Mouse (Mus musculus) adrenal gland (tissue): ENCODE data around the gene Mast4.

Experiments used
- intact Hi-C: fragments of 180-260 bp; cut with DNase I; formaldehyde crosslinking; loops from one replicate; pipeline ENCODE4 v1.15.1; 2025

The Mast4 gene

GRCm38 (mm10) chr13:103201016-103201760, 133.1 kb downstream of the Mast4 start:
- intact Hi-C loops = no loop called here

DNA sequence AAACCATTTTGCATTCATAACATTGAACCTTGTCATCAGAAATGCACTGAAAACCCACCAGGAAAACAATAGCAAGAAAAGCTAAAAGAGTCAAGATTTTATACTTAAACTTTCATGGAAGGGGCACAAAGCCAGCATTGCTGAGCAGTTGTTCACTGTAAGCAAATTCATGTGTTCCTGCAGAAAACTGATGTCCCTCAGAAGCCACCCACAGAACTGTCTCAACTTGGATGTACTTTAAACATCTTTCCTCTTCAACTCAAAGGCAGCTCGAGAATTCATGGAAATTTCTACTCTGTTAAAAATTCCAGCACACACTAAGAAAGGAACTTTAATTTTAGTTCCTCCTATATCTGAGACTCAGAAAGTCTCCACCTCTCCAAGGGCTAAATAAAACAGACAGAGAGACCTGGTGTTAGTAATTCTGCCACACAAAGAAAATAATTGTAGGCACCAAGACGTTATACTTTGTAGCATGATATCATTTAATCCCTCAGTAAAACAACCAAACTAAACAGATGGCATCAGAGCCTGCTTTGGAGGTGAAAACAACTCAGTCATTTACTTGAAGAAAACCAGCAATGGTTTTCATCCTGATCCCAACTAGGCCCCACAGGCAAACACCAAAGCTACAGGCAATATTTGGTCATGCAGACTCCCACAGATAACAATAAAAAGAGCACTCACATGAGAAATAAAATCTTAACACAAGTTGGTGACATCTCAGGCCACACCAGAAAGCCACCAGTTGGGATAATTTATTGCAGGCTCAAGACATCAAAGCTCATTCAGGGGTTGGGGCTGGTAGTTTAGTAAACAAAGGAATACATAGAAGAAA, 134.3 kb downstream of the Mast4 start:
- intact Hi-C loops = no loop called here

GRCm38 (mm10) chr13:103198210-103198940, 135.9 kb downstream of the Mast4 start:
- intact Hi-C loops = no loop called here

GRCm38 (mm10) chr13:103196307-103196706, 138.0 kb downstream of the Mast4 start:
- intact Hi-C loops = no loop called here

- intact Hi-C loops = no loop called here
Observed at GRCm38 (mm10) chr13:103195847-103196246, 138.4 kb downstream of the Mast4 start.

DNA sequence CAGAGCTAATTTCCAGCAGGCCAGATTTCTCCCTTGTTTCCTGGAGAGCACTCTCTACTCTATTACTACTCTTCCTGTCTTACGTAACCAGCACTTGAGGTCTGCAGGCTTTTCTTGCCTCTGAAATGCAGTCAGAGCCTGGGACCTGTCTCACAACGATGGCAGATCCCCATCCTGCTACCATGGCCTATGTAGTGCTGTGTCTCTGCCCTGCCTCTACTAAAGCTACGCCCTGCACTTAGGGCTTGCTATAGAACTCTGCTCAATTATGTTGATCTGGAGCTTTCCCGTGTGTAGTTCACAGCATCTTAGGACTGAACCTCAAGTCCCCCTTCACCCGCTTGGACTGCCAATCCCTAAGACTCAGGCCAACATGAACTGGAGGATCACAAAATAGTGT, 150.7 kb downstream of the Mast4 start:
- intact Hi-C loops = no loop called here

DNA sequence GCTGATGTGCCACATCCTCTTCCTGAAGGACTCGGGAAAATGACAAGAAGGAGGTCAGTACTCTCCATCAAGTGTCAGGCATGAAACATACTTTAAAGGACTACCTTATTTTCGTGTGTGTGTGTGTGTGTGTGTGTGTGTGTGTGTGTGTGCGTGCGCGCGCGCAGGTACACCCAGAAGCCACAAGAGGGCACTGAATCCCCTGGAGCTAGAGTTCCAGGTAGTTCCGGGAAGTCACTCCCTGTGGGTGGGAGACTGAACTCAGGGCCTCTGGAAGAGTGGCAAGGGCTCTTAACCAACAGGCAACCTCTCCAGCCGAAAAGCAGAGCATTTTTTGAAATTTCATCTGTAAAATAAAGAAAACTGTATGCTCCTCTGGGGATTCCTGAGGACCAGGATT, 152.5 kb downstream of the Mast4 start:
- intact Hi-C loops = no loop called here

DNA sequence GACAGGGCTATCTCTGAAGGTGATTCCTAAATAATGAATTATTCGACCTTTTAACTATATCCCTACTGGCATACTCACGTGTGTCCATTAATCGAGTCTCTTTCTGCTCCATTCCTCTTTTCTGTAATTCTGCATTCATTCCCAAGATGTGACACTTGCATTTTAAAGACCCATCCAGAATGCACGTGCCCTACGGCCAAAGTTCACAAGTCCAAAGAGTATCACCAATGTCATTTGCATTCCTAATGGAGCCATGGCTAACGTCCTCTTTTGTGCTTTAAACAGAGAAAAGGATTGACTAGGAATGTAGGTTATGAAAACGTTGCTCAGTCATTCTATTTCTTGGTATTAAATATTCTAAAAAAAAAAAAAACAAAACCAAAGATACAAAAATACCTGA, 157.4 kb downstream of the Mast4 start:
- intact Hi-C loops = no loop called here

DNA sequence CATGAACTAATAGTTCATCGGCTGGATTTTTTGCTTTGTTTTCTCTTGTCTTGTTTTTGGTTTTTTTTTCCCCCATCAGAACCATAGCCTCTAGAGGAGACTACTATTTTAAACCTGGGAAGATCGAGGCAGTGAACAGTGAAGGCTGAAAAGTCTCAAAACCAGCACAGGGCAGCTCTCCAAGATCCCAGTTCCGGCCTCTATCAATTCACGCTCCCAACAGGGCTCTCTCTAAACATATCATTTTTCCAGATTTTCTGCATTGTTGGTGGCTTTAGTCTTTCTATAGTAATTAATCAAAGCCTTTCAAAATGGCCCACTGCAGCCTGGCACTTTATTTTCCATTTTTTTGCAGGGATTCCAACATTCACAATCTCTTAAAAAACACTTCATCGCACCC, 159.9 kb downstream of the Mast4 start:
- intact Hi-C loops = loop anchor here (5.0 kb wide), 1 partner anchor 158 kb away; the partner anchor contains the start of gene Mast4

DNA sequence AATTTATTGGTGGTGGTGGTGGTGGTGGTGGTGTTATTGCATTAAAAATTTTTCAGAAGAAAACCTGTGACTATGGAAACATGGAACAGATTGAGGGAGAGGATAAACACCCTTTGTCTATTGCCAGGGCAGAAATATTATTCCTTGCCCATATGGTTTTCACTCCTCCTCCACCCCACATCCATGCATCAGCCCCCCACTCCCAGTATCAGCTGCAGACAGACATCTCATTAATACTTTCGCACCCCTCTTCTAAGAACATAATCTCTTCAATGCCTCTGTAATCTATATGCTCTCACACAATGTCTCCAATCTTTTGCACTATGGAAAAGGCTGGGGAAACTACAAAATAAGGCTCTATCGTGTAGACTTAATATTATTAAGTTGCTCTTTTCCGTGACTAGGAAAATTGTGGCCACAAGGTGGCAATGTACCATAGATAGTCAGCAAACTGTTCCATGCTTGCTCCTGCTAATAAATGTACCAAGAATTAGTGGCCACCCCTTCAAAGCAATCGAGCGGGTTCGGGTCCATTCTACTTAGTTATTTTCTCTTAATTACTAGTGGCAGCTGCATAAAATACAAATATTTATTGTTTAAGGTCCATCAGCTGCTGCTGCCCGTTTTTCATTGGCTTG, 160.6 kb downstream of the Mast4 start:
- intact Hi-C loops = loop anchor here (1.0 to 5.0 kb wide), 2 partner anchors 159 to 470 kb away; partner anchors contain the start of gene Mast4

DNA sequence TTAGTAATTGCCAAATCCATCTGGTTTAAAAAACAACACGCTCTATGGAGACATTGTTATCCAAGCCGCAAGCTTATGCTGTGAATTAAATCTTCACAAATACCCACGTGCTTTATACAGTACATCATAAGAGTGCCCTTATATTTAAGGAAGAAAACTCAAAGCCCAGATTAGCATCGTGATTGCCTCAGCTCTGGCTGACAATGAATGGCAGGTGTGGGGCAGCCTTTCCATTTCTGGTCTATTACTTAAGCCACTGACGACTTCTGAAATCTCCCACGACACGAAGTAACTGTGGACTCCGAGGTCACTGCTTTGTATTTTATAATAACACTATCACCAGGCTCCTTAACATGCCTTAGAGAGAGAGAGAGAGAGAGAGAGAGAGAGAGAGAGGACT, 182.4 kb downstream of the Mast4 start:
- intact Hi-C loops = no loop called here

GRCm38 (mm10) chr13:103151171-103151570, 183.1 kb downstream of the Mast4 start:
- intact Hi-C loops = no loop called here

DNA sequence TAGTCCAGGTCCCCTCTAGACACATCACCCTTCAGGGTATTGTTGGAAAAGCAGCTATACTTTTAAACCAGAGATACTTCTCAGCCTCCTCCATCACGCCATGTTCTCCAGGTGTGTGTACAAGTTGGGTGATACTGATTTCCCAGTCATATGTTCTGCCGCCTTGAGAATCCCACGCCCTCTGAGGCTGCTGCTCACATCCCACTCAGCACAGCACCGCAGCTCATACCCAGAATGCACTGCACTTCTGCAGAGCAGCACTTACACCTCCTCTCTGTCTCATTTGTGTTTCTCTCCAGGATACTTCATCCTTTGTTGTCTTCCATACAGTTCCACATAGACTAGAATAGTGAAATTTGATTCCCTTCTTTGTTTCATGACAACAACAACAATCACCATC, 183.6 kb downstream of the Mast4 start:
- intact Hi-C loops = no loop called here

DNA sequence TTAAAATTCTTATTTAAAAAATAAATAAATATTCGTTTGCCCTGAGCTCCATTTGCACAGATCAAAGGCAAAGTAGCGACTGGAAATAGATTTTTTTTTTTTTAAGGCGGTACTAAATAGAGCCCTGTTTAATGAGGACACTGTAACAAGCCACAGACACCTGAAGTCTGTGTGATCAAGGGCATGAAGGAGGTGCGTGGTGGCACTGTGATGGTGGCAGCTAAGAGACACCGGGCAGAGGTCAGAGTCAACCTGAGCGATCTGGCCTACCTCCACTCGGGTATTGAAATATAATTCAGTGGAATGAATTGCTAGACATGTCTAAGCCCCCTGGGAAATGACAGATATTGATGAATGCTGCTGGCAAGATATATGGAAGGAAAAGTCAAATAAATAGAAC, 184.9 kb downstream of the Mast4 start:
- intact Hi-C loops = no loop called here

GRCm38 (mm10) chr13:103144343-103144742, 190.0 kb downstream of the Mast4 start:
- intact Hi-C loops = no loop called here

GRCm38 (mm10) chr13:103141304-103141703, 193.0 kb downstream of the Mast4 start:
- intact Hi-C loops = no loop called here

- intact Hi-C loops = no loop called here
Observed at GRCm38 (mm10) chr13:103140051-103140450, 194.2 kb downstream of the Mast4 start.

DNA sequence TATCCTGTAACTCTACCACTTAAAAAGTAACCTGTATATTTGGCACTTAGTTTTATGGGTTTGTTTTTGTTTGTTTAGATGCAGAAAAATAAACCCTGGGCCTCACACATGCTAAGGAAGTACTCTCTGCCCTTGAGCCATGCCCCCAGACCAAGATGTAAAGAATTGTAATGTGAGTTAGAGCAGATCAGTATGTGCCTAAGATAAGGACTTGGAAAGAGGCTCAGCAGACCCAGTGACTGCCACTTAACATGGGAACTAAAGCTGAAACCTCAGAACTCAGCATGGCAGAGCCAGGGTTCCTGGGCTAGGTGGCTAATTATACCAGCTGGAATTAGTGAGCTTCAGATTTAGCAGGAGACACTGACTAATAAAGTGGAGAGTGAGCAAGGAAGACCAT, 196.0 kb downstream of the Mast4 start:
- intact Hi-C loops = no loop called here

DNA sequence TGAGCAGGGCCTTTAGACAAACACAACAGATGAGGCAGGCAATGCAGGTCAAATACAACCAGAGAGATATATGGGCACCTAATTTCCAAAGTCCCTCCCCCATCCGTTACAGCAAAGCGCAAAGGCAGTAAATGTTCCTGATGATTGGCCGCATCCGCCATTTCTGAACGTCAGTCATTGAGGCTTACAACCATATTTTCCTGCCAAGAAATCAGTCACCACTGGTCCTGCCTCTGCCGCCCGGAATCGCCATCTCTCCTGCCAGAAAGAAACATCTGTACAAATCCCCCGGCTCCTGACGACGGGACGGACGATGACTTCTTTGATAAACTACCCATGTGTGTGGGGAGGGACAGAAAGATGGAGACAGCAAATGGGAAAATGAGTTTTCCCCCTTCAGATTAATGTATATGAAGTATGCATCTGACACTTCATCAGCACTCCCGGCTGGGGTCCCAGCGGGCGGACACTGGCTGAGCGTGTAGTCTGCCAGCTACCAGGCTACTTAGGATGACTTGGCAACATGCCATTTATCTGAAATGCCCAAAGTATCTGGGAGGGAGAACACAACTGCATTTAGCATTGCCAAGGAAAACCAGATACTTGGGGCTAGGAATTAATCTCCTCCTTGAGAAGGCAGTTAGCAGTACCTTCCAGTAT, 198.9 kb downstream of the Mast4 start:
- intact Hi-C loops = no loop called here

- intact Hi-C loops = no loop called here
Observed at GRCm38 (mm10) chr13:103131781-103132180, 202.5 kb downstream of the Mast4 start.
